Mouse (Mus musculus): ENCODE results near the gene Rbpjl. TPM values are rescaled to one million over a fixed set of nuclear protein-coding genes. Genes with fewer than 3 reads are reported as not detected.
A peak's percentile ranks its signal among the peaks of the same experiment; 100 is the strongest.

The Rbpjl gene
- polyA plus RNA-seq, 1 experiment from 2014 or later = 0.15 TPM

- H3K9me3 ChIP-seq = no peaks in the 10 kb centered on the region
- no peak overlapping the region for H3K4me3 ChIP-seq
- WGBS = 92% methylated on average over 15 of the region's 15 CpGs
- ATAC-seq (ENCODE audit: low FRiP score, low read depth) = no peak
- H3K9ac ChIP-seq (replicated peaks) = no peak overlapping the region
- H3K27ac ChIP-seq (replicated peaks) = no peak overlapping the region
- no peaks in the 10 kb centered on the region for H3K4me1 ChIP-seq
- H3K4me2 ChIP-seq (replicated peaks) = no peak overlapping the region
- no peaks in the 10 kb centered on the region for H3K36me3 ChIP-seq
- H3K27me3 ChIP-seq = no peaks in the 10 kb centered on the region
These were observed 25.2 kb upstream of the Rbpjl start for GRCm38 (mm10) chr2:164377478-164378426.

GRCm38 (mm10) chr2:164381726-164382125, 21.2 kb upstream of the Rbpjl start:
- H3K9me3 ChIP-seq = no peaks in the 10 kb centered on the region
- peaks cover 13% of the 10 kb centered on the region for H3K27me3 ChIP-seq
- H3K9ac ChIP-seq (replicated peaks) = no peak overlapping the region
- H3K4me3 ChIP-seq = no peak overlapping the region
- no peak overlapping the region for H3K4me2 ChIP-seq (replicated peaks)
- WGBS = 75% methylated on average over 8 of the region's 8 CpGs
- no peak overlapping the region for H3K27ac ChIP-seq (replicated peaks)
- no peak for ATAC-seq (ENCODE audit: low FRiP score, low read depth)
- peaks cover 11% of the 10 kb centered on the region for H3K4me1 ChIP-seq
- no peaks in the 10 kb centered on the region for H3K36me3 ChIP-seq

DNA sequence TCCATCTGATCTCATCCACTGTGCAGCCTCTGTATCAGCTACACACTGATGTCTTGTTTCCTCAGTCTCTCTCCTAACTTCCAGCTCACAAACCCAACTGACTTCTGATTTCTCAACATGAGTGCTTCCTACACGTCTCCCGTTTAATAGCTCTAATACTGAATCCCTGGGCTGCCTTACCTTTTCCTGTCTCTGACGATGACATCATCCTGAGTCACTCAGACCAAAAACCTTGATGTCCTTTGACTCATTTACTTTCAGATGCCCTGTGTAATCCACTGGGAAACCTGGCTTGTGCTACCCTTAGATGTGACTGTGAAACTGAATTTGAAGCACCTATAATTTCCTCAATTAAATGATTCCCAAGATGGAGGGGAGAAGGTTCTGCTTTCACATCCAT, 20.0 kb upstream of the Rbpjl start:
- 89% methylated on average over 3 of the region's 3 CpGs for WGBS
- no peak for ATAC-seq (ENCODE audit: low FRiP score, low read depth)
- H3K27me3 ChIP-seq = peaks cover 25% of the 10 kb centered on the region

GRCm38 (mm10) chr2:164383656-164384399, 19.1 kb upstream of the Rbpjl start:
- WGBS = 73% methylated on average over 11 of the region's 11 CpGs
- Histone ChIP-seq H3K4me1 (peaks cover 14% of the 10 kb centered on the region), H3K9ac (replicated peaks) (no peak overlapping the region)

More for the DNA sequence above, 20.0 kb upstream of the Rbpjl start:
- Histone ChIP-seq H3K27ac (replicated peaks) (no peak overlapping the region), H3K9me3 (no peaks in the 10 kb centered on the region), H3K4me3 (no peak overlapping the region), H3K9ac (replicated peaks) (no peak overlapping the region), H3K36me3 (no peaks in the 10 kb centered on the region), H3K4me1 (peaks cover 11% of the 10 kb centered on the region), H3K4me2 (replicated peaks) (no peak overlapping the region)

GRCm38 (mm10) chr2:164385927-164386763, 16.8 kb upstream of the Rbpjl start:
- Histone ChIP-seq H3K4me1 (peaks cover 20% of the 10 kb centered on the region), H3K36me3 (no peaks in the 10 kb centered on the region), H3K9ac (replicated peaks) (no peak overlapping the region), H3K27ac (replicated peaks) (peak overlapping the region; percentile 52; the same call in 1 of the 2 replicates), H3K27me3 (peaks cover 49% of the 10 kb centered on the region), H3K4me2 (replicated peaks) (peak overlapping the region; percentile 31), H3K4me3 (no peak overlapping the region), H3K9me3 (no peaks in the 10 kb centered on the region)
- ATAC-seq (ENCODE audit: low FRiP score, low read depth) = peak; percentile 81
- 9% methylated on average over 17 of the region's 18 CpGs for WGBS

More at GRCm38 (mm10) chr2:164383656-164384399, 19.1 kb upstream of the Rbpjl start:
- Histone ChIP-seq H3K4me2 (replicated peaks) (no peak overlapping the region), H3K27ac (replicated peaks) (no peak overlapping the region), H3K9me3 (no peaks in the 10 kb centered on the region), H3K27me3 (peaks cover 34% of the 10 kb centered on the region), H3K36me3 (no peaks in the 10 kb centered on the region), H3K4me3 (no peak overlapping the region)
- ATAC-seq (ENCODE audit: low FRiP score, low read depth) = no peak

DNA sequence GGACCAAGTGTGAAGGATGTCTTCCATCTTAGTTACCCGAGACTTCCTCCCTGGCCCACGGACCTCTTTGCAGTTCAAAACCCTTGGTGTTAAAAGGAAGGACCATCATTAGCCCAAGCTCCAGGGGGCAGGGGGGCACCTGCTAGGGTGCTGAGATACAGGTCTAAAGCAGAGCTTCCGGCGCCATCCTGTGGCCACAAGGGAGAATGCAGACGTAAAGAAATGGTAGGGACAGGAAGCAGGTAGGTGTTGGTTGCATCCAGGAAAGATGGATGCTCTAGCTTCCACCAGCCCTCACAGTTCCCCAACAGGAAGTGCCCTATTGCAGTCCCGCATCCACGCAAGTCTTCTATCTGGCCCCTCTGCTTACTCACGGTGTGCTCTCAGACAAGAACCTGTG, 16.0 kb upstream of the Rbpjl start:
- no peak overlapping the region for H3K4me3 ChIP-seq
- no peak for ATAC-seq (ENCODE audit: low FRiP score, low read depth)
- no peak overlapping the region for H3K27ac ChIP-seq (replicated peaks)
- no peaks in the 10 kb centered on the region for H3K36me3 ChIP-seq
- H3K4me1 ChIP-seq = peaks cover 20% of the 10 kb centered on the region
- H3K9me3 ChIP-seq = no peaks in the 10 kb centered on the region
- 14% methylated on average over 8 of the region's 8 CpGs for WGBS
- peaks cover 52% of the 10 kb centered on the region for H3K27me3 ChIP-seq
- no peak overlapping the region for H3K4me2 ChIP-seq (replicated peaks)
- no peak overlapping the region for H3K9ac ChIP-seq (replicated peaks)

- Histone ChIP-seq H3K27ac (replicated peaks) (peak within 1 kb of the TSS; percentile 39; the same call in 1 of the 2 replicates), H3K27me3 (peaks cover 54% of the 10 kb centered on the region), H3K9ac (replicated peaks) (peak within 1 kb of the TSS; percentile 41; the same call in 1 of the 2 replicates), H3K9me3 (no peaks in the 10 kb centered on the region), H3K4me3 (peak within 1 kb of the TSS; percentile 47), H3K36me3 (no peaks in the 10 kb centered on the region), H3K4me1 (peaks cover 20% of the 10 kb centered on the region), H3K4me2 (replicated peaks) (peak within 1 kb of the TSS; percentile 65)
- WGBS = under 1% methylated on average over 17 of the region's 17 CpGs
- ATAC-seq (ENCODE audit: low FRiP score, low read depth) = peak; percentile 67
These were observed 13.9 kb upstream of the Rbpjl start, which contains the start of gene Slpi for GRCm38 (mm10) chr2:164389020-164389419. Gene Slpi (minus strand): TSS chr2:164389095.

- Histone ChIP-seq H3K4me2 (replicated peaks) (peak overlapping the region; percentile 65), H3K4me3 (peak overlapping the region; percentile 47), H3K36me3 (no peaks in the 10 kb centered on the region), H3K27me3 (peaks cover 53% of the 10 kb centered on the region), H3K4me1 (peaks cover 20% of the 10 kb centered on the region), H3K9ac (replicated peaks) (peak overlapping the region; percentile 41; the same call in 1 of the 2 replicates), H3K9me3 (no peaks in the 10 kb centered on the region), H3K27ac (replicated peaks) (peak overlapping the region; percentile 39; the same call in 1 of the 2 replicates)
- WGBS = under 1% methylated on average over 30 of the region's 30 CpGs
- ATAC-seq (ENCODE audit: low FRiP score, low read depth) = peak; percentile 67
These were observed 13.4 kb upstream of the Rbpjl start for GRCm38 (mm10) chr2:164389499-164389898.

GRCm38 (mm10) chr2:164393126-164393525, 9.8 kb upstream of the Rbpjl start:
- no peak overlapping the region for H3K4me3 ChIP-seq
- peaks cover 9% of the 10 kb centered on the region; the same call in 1 of the 2 replicates for H3K9me3 ChIP-seq
- no peak overlapping the region for H3K9ac ChIP-seq (replicated peaks)
- H3K4me1 ChIP-seq = peaks cover 9% of the 10 kb centered on the region; the same call in 1 of the 2 replicates
- H3K27ac ChIP-seq (replicated peaks) = no peak overlapping the region
- H3K36me3 ChIP-seq = no peaks in the 10 kb centered on the region
- H3K27me3 ChIP-seq = peaks cover 34% of the 10 kb centered on the region
- ATAC-seq (ENCODE audit: low FRiP score, low read depth) = no peak
- WGBS = 74% methylated on average over 29 of the region's 29 CpGs
- no peak overlapping the region for H3K4me2 ChIP-seq (replicated peaks)

- Histone ChIP-seq H3K4me3 (no peak overlapping the region), H3K27ac (replicated peaks) (no peak overlapping the region), H3K9ac (replicated peaks) (no peak overlapping the region), H3K4me2 (replicated peaks) (no peak overlapping the region), H3K36me3 (no peaks in the 10 kb centered on the region), H3K9me3 (peaks cover 9% of the 10 kb centered on the region; the same call in 1 of the 2 replicates), H3K27me3 (peaks cover 37% of the 10 kb centered on the region), H3K4me1 (no peaks in the 10 kb centered on the region)
- ATAC-seq (ENCODE audit: low FRiP score, low read depth) = no peak
- 94% methylated on average over 7 of the region's 7 CpGs for WGBS
These were observed 6.9 kb upstream of the Rbpjl start for GRCm38 (mm10) chr2:164396076-164396475.

DNA sequence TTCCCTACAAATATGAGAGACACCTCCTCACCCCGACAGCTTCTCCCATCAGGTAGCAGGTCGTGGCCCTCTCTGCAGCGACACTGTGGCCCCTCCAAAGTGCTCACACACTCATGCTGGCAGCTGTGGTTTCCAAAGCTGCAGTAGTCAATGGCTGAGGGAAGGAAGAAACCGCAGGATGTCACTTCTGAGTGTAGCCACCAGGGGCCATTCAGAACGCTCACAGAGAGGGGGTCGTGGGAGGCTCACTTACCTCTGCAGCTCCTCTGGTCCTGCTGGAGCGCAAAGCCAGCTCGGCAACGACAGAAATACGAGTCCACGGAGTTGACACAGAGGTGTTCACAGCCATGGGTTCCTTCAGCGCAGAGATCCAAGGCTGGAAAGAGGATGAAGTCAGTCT, 6.0 kb upstream of the Rbpjl start:
- no peaks in the 10 kb centered on the region for H3K36me3 ChIP-seq
- H3K27ac ChIP-seq (replicated peaks) = no peak overlapping the region
- 74% methylated on average over 12 of the region's 12 CpGs for WGBS
- H3K4me2 ChIP-seq (replicated peaks) = no peak overlapping the region
- ATAC-seq (ENCODE audit: low FRiP score, low read depth) = no peak
- H3K9me3 ChIP-seq = peaks cover 9% of the 10 kb centered on the region; the same call in 1 of the 2 replicates
- no peak overlapping the region for H3K4me3 ChIP-seq
- no peak overlapping the region for H3K9ac ChIP-seq (replicated peaks)
- peaks cover 41% of the 10 kb centered on the region for H3K27me3 ChIP-seq
- H3K4me1 ChIP-seq = no peaks in the 10 kb centered on the region

All from midbrain, embryonic 12.5 days (tissue).